Mouse (Mus musculus) midbrain, embryonic 13.5 days (tissue): ENCODE measurements around the gene Col6a2. TPM values are rescaled to one million over a fixed set of nuclear protein-coding genes. Genes with fewer than 3 reads are reported as not detected.

Experiments used
- ATAC-seq: fragments of 200-750 bp; cut with Nextera tagmentation; 2 replicates; pipeline ENCODE4 v1.8.0; 2017; ENCODE audit warnings: mild to moderate bottlenecking, moderate TSS enrichment, moderate library complexity
- H3K27ac ChIP-seq: fragments of 300-500 bp; sonication (generic); 2 replicates; pipeline ENCODE4 v1.5.1; 2015; ENCODE audit warnings: inconsistent platforms, mild to moderate bottlenecking, moderate library complexity
- H3K27me3 ChIP-seq: fragments of 300-500 bp; sonication (generic); 2 replicates; pipeline ENCODE4 v1.6.1; 2015; ENCODE audit warnings: mild to moderate bottlenecking, inconsistent platforms
- H3K36me3 ChIP-seq: fragments of 300-500 bp; sonication (generic); 2 replicates; pipeline ENCODE4 v1.6.1; 2015; ENCODE audit warnings: mild to moderate bottlenecking, inconsistent platforms
- H3K4me1 ChIP-seq: fragments of 300-500 bp; sonication (generic); replicated peaks from 2 replicates; pipeline ENCODE4 v1.6.1; 2015; ENCODE audit warnings: inconsistent platforms
- H3K4me2 ChIP-seq: fragments of 300-500 bp; sonication (generic); replicated peaks from 2 replicates; pipeline ENCODE4 v1.6.1; 2015; ENCODE audit warnings: moderate library complexity, mild to moderate bottlenecking, inconsistent platforms
- H3K4me3 ChIP-seq: fragments of 300-500 bp; sonication (generic); replicated peaks from 2 replicates; pipeline ENCODE4 v1.5.1; 2015; ENCODE audit warnings: mild to moderate bottlenecking, inconsistent platforms
- H3K9ac ChIP-seq: fragments of 300-500 bp; sonication (generic); replicated peaks from 2 replicates; pipeline ENCODE4 v1.6.1; 2015; ENCODE audit warnings: mild to moderate bottlenecking, inconsistent platforms
- H3K9me3 ChIP-seq: fragments of 300-500 bp; sonication (generic); 2 replicates; pipeline ENCODE4 v1.6.1; 2016; ENCODE audit warnings: mild to moderate bottlenecking, inconsistent platforms
- whole genome bisulfite sequencing: fragments of 180-500 bp; shearing (Covaris S2); methylation state at CpG from one replicate; pipeline ENCODE4 v1.1.7; 2015; 5-methylcytosine and 5-hydroxymethylcytosine counted together
- polyA plus RNA-seq: library from polyadenylated mRNA; unstranded; fragments of >200 nt; fragmentation: Nextera tagmentation; extraction: Ambion mirVana; gene quantifications from 2 replicates; pipeline ENCODE4 v1.2.1, GENCODE M21; 2015

Col6a2 gene
- polyA plus RNA-seq, 1 experiment from 2014 or later = 12.5 TPM

- Histone ChIP-seq H3K4me1 (no peaks in the 10 kb centered on the region), H3K4me3 (no peak overlapping the region), H3K4me2 (no peak overlapping the region), H3K9ac (no peak overlapping the region), H3K27ac (no peak overlapping the region), H3K9me3 (no peaks in the 10 kb centered on the region), H3K27me3 (no peaks in the 10 kb centered on the region), H3K36me3 (no peaks in the 10 kb centered on the region)
- no peak for ATAC-seq
- WGBS = 83% methylated on average over 3 of the region's 3 CpGs
Observed at GRCm38 (mm10) chr10:76647390-76647789, 24.0 kb upstream of the Col6a2 start.

- 85% methylated on average over 4 of the region's 4 CpGs for WGBS
- ATAC-seq = no peak
Observed at GRCm38 (mm10) chr10:76645686-76646085, 22.3 kb upstream of the Col6a2 start.

GRCm38 (mm10) chr10:76645066-76645465, 21.6 kb upstream of the Col6a2 start:
- Histone ChIP-seq H3K27me3 (no peaks in the 10 kb centered on the region), H3K27ac (no peak overlapping the region), H3K4me3 (no peak overlapping the region), H3K36me3 (no peaks in the 10 kb centered on the region), H3K4me1 (no peaks in the 10 kb centered on the region), H3K4me2 (no peak overlapping the region), H3K9me3 (no peaks in the 10 kb centered on the region), H3K9ac (no peak overlapping the region)
- no peak for ATAC-seq

More at GRCm38 (mm10) chr10:76645686-76646085, 22.3 kb upstream of the Col6a2 start:
- no peaks in the 10 kb centered on the region for H3K27me3 ChIP-seq
- no peaks in the 10 kb centered on the region for H3K36me3 ChIP-seq
- H3K4me1 ChIP-seq = no peaks in the 10 kb centered on the region
- H3K9me3 ChIP-seq = no peaks in the 10 kb centered on the region
- H3K4me3 ChIP-seq = no peak overlapping the region
- no peak overlapping the region for H3K27ac ChIP-seq
- no peak overlapping the region for H3K4me2 ChIP-seq
- no peak overlapping the region for H3K9ac ChIP-seq

- H3K4me2 ChIP-seq = no peak overlapping the region
- 93% methylated on average over 4 of the region's 4 CpGs for WGBS
- no peaks in the 10 kb centered on the region for H3K9me3 ChIP-seq
- no peak overlapping the region for H3K9ac ChIP-seq
- no peaks in the 10 kb centered on the region for H3K4me1 ChIP-seq
- H3K27ac ChIP-seq = no peak overlapping the region
- H3K36me3 ChIP-seq = no peaks in the 10 kb centered on the region
- ATAC-seq = no peak
- H3K4me3 ChIP-seq = no peak overlapping the region
- no peaks in the 10 kb centered on the region for H3K27me3 ChIP-seq
Observed at GRCm38 (mm10) chr10:76643999-76644398, 20.6 kb upstream of the Col6a2 start.

- no peaks in the 10 kb centered on the region for H3K36me3 ChIP-seq
- no peaks in the 10 kb centered on the region for H3K9me3 ChIP-seq
- H3K9ac ChIP-seq = no peak overlapping the region
- no peak overlapping the region for H3K4me2 ChIP-seq
- ATAC-seq = no peak
- H3K27ac ChIP-seq = no peak overlapping the region
- H3K27me3 ChIP-seq = no peaks in the 10 kb centered on the region
- H3K4me3 ChIP-seq = no peak overlapping the region
- no peaks in the 10 kb centered on the region for H3K4me1 ChIP-seq
- WGBS = 82% methylated on average over 9 of the region's 9 CpGs
Observed at GRCm38 (mm10) chr10:76643446-76643845, 20.0 kb upstream of the Col6a2 start.

- no peaks in the 10 kb centered on the region for H3K4me1 ChIP-seq
- no peaks in the 10 kb centered on the region for H3K9me3 ChIP-seq
- 80% methylated on average over 9 of the region's 9 CpGs for WGBS
- H3K27ac ChIP-seq = no peak overlapping the region
- no peaks in the 10 kb centered on the region for H3K27me3 ChIP-seq
- no peak overlapping the region for H3K9ac ChIP-seq
- H3K36me3 ChIP-seq = no peaks in the 10 kb centered on the region
- no peak overlapping the region for H3K4me2 ChIP-seq
- H3K4me3 ChIP-seq = no peak overlapping the region
- no peak for ATAC-seq
Observed at GRCm38 (mm10) chr10:76642628-76643434, 19.4 kb upstream of the Col6a2 start.

GRCm38 (mm10) chr10:76641894-76642627, 18.6 kb upstream of the Col6a2 start:
- Histone ChIP-seq H3K9me3 (no peaks in the 10 kb centered on the region), H3K4me1 (no peaks in the 10 kb centered on the region), H3K4me2 (no peak overlapping the region), H3K27me3 (no peaks in the 10 kb centered on the region), H3K27ac (no peak overlapping the region), H3K36me3 (no peaks in the 10 kb centered on the region), H3K4me3 (no peak overlapping the region), H3K9ac (no peak overlapping the region)
- ATAC-seq = no peak
- 83% methylated on average over 13 of the region's 13 CpGs for WGBS

GRCm38 (mm10) chr10:76639952-76640351, 16.5 kb upstream of the Col6a2 start:
- 90% methylated on average over 2 of the region's 2 CpGs for WGBS
- no peak for ATAC-seq
- H3K27me3 ChIP-seq = no peaks in the 10 kb centered on the region

GRCm38 (mm10) chr10:76636601-76637000, 13.2 kb upstream of the Col6a2 start:
- Histone ChIP-seq H3K27ac (no peak overlapping the region), H3K4me1 (0 out of 2 replicates have a peak, but pooled peaks cover 6% of the 10 kb centered on the region), H3K4me3 (no peak overlapping the region), H3K4me2 (no peak overlapping the region), H3K27me3 (no peaks in the 10 kb centered on the region), H3K36me3 (no peaks in the 10 kb centered on the region), H3K9me3 (no peaks in the 10 kb centered on the region), H3K9ac (no peak overlapping the region)
- no peak for ATAC-seq
- 88% methylated on average over 4 of the region's 4 CpGs for WGBS

More at GRCm38 (mm10) chr10:76639952-76640351, 16.5 kb upstream of the Col6a2 start:
- Histone ChIP-seq H3K9me3 (no peaks in the 10 kb centered on the region), H3K4me2 (no peak overlapping the region), H3K36me3 (no peaks in the 10 kb centered on the region), H3K9ac (no peak overlapping the region), H3K4me3 (no peak overlapping the region), H3K27ac (no peak overlapping the region), H3K4me1 (0 out of 2 replicates have a peak, but pooled peaks cover 4% of the 10 kb centered on the region)

GRCm38 (mm10) chr10:76636026-76636425, 12.6 kb upstream of the Col6a2 start:
- Histone ChIP-seq H3K4me1 (0 out of 2 replicates have a peak, but pooled peaks cover 6% of the 10 kb centered on the region), H3K9ac (no peak overlapping the region), H3K36me3 (no peaks in the 10 kb centered on the region), H3K27me3 (no peaks in the 10 kb centered on the region), H3K27ac (no peak overlapping the region), H3K9me3 (no peaks in the 10 kb centered on the region), H3K4me3 (no peak overlapping the region), H3K4me2 (no peak overlapping the region)
- no peak for ATAC-seq
- WGBS = 84% methylated on average over 3 of the region's 3 CpGs

- no peaks in the 10 kb centered on the region for H3K36me3 ChIP-seq
- no peaks in the 10 kb centered on the region for H3K27me3 ChIP-seq
- H3K4me3 ChIP-seq = no peak overlapping the region
- H3K4me2 ChIP-seq = no peak overlapping the region
- WGBS = 84% methylated on average over 5 of the region's 5 CpGs
- no peaks in the 10 kb centered on the region for H3K9me3 ChIP-seq
- 0 out of 2 replicates have a peak, but pooled peaks cover 6% of the 10 kb centered on the region for H3K4me1 ChIP-seq
- H3K9ac ChIP-seq = no peak overlapping the region
- ATAC-seq = no peak
- no peak overlapping the region for H3K27ac ChIP-seq
Observed at GRCm38 (mm10) chr10:76634584-76634983, 11.2 kb upstream of the Col6a2 start.

- H3K9me3 ChIP-seq = no peaks in the 10 kb centered on the region
- no peak for ATAC-seq
- no peaks in the 10 kb centered on the region for H3K36me3 ChIP-seq
- no peak overlapping the region for H3K9ac ChIP-seq
- H3K4me3 ChIP-seq = no peak overlapping the region
- 51% methylated on average over 7 of the region's 7 CpGs for WGBS
- no peak overlapping the region for H3K27ac ChIP-seq
- H3K4me1 ChIP-seq = 0 out of 2 replicates have a peak, but pooled peaks cover 6% of the 10 kb centered on the region
- no peaks in the 10 kb centered on the region for H3K27me3 ChIP-seq
- no peak overlapping the region for H3K4me2 ChIP-seq
Observed at GRCm38 (mm10) chr10:76634094-76634571, 10.7 kb upstream of the Col6a2 start.
